Mouse (Mus musculus): ENCODE measurements around the gene Zfp385c.

Gene Zfp385c

DNA sequence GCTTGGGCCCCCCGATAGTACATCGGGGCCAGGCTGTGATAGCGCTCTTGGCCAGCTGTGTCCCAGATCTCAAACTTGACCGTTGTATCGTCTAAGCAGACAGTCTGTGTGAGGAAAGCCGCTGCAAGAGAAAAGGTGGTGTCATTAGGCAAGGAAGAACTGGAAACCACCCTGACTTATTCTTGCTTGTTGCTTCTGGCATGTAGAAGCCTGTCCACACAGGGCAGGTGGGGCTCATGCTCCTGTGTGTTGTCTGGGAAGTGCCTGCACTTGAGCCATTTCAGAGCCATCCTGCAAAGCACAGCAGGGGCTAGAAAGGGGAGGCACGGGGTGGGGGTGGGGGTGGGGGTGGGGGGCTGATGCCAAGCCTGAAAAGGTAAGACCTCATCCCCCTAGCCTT lies 26.2 kb upstream of the Zfp385c start:
- DNase-seq (ENCODE audit: low read depth in 2 of 2, low spot score in 2 of 2): no peak

DNA sequence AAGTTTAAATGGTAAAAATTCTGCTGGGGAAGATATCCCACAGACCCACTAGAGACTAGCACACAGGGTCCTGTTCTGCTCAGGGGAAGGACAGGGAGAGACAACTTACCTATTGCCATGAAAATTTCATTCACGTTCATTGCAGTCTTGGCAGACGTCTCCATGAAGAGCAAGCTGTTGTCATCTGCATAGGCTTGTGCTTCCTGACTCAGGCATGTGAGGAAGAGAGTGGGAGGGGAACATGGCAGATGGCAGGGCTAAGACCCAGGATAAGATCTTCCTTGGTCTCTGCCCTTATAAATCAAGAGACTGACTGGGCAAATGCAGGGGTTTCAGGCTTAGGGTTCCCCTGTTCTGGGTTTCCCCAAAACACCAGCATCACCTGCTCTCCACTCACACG lies 24.4 kb upstream of the Zfp385c start:
- no peak for DNase-seq (ENCODE audit: low read depth in 2 of 2, low spot score in 2 of 2)

DNA sequence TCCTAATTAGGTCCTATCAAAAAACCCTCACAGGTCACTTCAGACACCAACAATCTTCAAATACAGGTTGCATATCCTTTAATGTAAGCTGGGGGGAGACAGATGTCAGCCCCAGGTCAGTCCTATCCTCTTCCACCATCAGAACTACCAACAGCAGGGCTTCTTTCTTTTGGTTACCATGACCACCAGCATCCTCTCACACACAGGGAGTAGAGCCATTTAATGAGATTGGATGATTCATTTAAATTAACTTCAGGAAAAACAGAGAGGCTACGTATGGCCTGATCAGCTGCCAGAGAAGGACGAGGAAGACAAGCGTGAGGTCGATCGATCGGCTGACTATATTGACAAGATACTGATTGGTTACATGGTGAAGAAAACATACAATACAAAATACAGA lies 22.7 kb upstream of the Zfp385c start:
- DNase-seq (ENCODE audit: low read depth in 2 of 2, low spot score in 2 of 2): no peak

DNA sequence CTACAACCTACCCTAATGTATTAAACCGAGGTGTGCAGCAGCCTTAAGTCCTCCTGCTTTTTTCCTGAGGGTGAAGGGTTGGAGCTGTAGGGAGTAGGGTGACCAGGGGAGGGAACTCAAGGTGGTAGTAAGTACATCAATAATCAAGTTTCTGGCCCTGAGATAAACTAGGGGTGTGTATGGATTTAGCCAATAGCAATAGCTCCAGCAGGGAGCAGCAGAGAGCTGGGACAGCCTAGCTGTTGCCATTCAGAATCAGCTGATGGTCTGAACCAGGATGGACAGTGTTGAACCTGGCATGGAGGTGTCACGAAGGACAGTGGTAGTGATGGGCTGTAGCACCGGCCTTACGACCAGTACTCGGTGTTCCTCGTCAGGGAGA lies 22.3 kb upstream of the Zfp385c start:
- peak in 1 of 2 experiments; percentile 58 for DNase-seq (ENCODE audit: low read depth in 2 of 2, low spot score in 2 of 2)

DNA sequence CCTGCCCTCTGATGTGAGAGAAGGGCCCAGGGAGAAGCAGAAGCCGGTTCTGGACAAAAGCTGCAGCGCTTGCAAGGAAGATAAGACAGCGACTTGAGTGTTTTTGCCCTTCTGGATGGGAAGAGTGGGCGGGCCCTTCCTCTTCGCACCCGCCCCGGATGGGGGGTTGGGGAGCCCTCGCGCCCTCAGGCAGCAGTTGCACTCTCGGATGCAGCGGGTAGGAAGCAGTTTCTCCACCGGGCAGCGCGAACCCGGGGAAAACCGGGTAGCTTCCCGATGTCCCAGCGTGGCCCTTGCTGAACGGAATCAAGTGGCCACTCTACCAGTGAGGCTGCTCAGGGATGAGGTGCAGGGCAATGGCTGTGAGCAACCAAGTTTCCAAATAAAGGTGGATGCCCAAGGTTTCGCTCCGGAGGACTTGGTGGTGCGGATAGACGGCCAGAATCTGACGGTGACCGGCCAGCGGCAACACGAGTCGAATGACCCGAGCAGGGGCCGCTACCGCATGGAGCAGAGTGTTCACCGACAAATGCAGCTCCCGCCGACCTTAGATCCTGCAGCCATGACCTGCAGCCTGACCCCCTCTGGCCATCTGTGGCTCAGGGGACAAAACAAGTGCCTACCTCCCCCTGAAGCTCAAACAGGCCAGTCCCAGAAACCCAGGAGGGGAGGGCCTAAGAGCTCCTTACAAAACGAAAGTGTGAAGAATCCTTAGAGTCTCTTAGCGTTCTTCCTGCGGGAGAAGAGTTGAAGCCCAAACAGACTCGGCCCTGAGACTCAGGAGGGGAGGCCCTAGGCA lies 21.7 kb upstream of the Zfp385c start, which contains the start of gene Hspb9:
Gene Hspb9, plus strand, starts transcription at position 116 of the 799 bp plus-strand sequence.
- peak; percentile 51 to 77 for DNase-seq (ENCODE audit: low read depth in 2 of 2, low spot score in 2 of 2)

DNA sequence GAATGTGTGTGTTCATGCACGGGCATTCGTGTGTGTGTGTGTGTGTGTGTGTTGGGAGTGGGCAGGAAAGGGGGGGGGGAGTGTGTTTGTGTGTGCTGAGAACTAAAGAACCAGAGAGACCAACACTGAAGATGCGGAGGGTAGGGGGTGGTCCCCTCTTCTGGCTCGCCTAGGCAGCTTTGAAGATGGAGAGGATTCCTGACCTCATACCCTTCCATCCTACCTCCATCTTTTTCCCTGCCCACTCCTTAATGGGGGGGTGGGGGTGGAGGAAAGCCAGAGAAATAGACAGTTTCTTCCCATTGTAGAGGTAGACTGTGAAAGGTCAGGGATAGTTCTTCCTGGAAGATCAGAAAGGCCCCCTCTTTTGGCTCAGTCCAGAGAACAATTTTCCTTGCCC lies 20.9 kb upstream of the Zfp385c start:
- DNase-seq (ENCODE audit: low read depth in 2 of 2, low spot score in 2 of 2): no peak

DNA sequence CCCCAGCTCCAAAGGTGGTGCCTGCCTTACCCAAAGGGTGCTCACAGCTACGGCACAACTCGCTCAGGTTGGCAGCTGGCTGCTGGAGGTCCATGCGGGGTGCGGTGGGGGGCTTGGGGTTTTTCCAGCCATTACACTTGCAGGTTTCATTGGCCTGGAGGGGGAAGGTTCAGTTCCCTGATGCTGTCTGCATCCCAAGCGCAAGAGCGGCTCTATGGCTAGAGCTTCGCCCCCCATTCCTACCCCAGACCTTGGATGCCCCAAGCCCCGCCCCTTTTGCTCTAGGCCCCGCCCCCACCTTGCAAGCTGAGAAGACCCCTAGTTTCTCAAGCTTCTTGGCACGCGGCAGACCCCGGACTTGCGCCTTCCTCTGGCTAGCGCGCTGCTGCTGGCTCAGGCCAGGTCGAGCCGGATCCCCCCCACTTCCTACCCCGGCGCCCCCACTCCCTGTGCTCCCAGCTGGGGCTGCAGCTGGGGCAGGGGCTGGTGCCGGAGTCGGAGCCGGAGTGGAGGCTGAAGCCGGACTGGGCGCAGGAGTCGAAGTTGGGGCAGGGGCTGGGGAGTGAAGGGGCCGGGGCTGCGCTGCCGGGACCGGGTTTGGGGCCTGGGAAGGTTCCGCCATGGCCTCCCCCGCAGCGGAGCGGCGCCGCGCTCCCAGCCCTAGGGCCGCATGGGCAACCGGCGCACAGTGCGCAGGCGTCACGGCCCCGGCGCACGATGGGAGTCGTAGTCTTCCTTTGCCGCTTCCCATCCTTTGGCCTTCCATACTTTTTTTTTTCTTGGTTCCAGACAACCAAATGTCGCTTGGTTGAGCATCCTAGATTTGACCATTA lies 19.7 kb upstream of the Zfp385c start, which contains the start of gene Kat2a:
Gene Kat2a, minus strand, starts transcription at position 683 of the 833 bp plus-strand sequence.
- no peak for DNase-seq (ENCODE audit: low read depth in 2 of 2, low spot score in 2 of 2)

DNA sequence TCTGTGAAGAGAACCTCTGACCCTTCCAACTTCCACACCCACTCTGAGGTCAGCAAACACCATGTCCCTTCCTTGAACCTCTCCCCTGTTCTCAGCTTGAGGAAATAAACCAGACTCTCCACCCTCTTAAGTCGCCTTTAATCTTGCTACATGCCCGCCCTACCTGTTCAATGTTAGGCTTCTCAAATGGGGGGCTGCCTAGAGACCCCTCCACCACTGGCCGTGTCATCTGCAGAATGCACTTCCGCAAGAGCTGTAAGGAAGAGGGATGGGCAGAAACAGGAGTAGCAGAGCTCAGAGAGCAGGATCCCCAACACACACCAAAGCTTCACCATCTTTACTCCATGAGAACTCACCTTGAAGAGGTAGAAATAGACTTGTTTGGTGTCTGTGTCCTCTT lies 18.7 kb upstream of the Zfp385c start:
- DNase-seq (ENCODE audit: low read depth in 2 of 2, low spot score in 2 of 2): no peak

DNA sequence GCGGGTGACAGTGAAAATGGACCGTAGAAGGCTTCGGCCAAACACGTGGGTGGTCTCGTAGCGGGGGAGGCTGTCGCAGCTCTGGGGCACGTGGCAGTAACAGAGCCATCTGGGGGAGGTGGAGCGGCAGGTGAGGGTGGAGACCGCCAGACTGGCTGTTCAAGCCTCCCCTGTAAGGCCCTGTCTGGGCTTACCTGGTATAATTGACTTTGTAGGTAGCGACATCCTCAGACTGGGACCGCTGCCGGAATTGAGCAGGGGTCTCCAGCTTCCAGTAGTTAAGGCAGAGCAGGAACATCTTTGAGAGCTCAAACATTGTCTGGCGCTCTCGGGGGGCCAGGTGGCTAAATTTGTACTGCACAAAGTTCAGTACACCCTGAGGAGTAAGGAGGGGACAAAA lies 18.3 kb upstream of the Zfp385c start:
- no peak for DNase-seq (ENCODE audit: low read depth in 2 of 2, low spot score in 2 of 2)

DNA sequence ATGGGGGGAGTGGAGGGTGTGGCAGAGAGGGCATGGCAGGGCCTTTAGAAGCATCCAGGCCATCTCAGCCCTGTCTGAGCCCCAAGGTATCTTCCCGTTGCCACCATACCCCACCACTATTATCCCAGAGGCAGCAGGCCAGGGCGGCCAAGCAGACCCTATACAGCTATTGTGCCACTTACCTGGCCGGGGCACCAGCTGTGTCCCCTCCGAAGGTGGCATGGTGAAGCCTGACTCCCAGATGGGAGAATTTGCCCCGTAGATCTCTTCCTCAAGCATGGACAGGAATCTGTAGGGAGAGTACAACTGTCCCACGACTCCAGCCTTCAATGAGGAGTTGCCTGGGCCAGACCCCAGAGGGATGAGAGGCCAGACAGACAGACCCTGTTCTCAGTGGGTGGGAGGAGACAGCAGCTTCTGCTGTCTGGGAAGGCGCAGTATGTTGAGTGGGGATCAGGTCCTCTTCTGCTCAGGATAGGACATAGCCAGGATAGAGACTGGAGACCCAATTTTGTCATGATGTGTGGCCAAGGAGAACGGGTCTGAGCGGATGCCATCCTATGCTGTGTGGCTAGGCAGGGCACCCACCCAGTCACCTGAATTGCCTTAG lies 17.1 kb upstream of the Zfp385c start:
- no peak for DNase-seq (ENCODE audit: low read depth in 2 of 2, low spot score in 2 of 2)

DNA sequence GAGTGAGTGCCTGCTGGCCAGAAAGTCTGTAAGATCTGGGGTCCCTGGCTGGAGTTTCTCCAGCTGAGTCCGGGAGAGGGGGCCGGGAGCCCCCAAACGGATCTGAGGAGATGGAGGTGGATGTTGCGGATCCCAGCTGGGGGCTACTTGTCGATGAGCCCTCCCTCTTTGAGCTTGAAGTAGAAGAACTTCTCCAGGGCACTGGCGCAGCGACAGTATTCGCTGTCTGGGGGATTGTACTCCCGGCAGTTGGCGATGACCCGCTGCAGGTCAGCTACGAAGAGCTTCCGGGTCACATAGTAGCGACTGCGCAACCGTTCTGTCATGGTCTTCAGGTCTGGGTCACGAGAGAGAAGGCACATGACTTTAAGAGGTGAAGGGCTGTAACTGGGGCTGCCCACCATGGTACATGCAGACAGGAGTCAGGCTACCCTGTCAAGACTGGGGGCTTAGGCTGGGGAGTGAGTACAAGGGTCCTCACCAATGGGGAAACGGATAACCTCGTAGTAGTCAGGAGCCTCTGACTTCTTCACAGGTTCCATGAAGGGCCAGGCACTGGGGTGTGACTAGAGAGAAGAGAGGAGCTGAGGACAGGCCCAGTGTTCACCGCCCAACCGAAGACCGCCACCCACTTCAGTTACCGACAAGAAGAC lies 13.0 kb upstream of the Zfp385c start:
- DNase-seq (ENCODE audit: low read depth in 2 of 2, low spot score in 2 of 2): no peak

DNA sequence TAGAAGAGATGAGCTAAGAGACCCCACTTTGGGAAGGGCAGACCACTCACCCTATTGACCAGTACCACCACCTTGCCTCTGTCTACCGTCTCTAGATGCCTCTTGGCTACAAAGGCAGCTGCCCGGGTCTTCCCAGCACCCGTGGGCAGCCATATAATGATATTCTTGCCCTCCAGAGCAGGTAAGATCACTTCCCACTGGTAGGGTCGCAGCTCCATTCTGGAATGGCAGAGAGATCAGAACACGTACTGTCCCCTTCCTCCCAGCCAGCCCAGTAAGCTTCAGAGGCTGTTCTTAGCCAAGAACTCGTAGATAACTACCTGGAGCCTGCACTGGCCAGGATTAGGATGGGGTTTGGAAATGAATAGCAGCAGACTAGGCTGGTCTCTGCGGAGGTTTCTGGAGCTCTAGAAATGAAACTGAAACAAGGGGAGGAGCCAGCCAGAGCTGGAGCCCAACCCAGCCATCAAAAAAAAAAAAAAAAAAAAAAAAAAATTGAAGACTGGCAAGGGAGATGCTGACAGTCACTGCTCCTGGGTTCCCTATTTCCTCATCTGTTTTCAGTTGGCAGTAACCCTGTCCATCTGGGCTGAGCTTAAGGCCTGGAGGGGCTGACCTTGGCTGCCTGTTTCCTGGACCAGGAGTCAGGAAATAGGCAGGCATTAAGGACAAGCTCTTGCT lies 11.7 kb upstream of the Zfp385c start, which contains the start of gene Dhx58:
Gene Dhx58, minus strand, starts transcription at position 421 of the 681 bp plus-strand sequence.
- DNase-seq (ENCODE audit: low read depth in 2 of 2, low spot score in 2 of 2): no peak

DNA sequence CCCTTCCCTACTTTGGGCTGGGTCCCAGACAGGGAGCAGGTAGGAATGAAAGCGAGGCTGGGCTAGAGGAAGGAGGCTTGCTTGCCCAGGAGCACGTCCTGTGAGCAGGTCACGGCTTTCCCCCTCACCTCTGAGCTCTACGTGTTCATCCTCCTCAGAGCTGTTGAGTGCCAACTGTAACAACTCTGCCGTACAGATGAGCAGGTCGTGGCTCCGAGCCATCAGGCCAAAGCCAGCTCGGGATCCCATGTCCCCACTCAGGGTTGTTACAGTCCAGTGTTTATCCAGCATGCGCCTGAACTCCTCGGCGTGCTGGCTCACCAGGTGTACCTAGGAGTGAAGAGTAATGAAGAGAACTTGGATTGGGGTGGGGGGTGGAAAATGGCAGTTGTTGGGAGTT lies 11.1 kb upstream of the Zfp385c start:
- no peak for DNase-seq (ENCODE audit: low read depth in 2 of 2, low spot score in 2 of 2)

DNA sequence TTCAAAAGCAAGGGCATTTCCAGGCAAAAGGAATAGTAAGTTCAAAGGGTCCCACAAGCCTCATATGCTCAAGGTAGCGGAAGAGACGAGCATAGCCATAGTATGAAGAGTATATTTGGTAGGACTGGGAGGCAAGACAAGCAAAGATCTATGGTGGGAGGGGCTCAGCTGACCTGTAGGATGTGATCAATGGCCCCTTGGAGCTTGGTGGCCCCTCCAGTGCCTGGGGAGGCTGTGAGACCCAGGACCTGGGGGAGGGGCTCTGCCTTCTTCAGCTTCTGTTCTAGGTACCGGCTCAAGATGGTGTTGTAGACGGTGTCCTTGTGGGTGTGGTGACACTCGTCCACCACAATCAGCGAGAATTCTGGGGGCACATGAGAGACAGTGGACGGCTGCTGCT lies 10.7 kb upstream of the Zfp385c start:
- DNase-seq (ENCODE audit: low read depth in 2 of 2, low spot score in 2 of 2): no peak

DNA sequence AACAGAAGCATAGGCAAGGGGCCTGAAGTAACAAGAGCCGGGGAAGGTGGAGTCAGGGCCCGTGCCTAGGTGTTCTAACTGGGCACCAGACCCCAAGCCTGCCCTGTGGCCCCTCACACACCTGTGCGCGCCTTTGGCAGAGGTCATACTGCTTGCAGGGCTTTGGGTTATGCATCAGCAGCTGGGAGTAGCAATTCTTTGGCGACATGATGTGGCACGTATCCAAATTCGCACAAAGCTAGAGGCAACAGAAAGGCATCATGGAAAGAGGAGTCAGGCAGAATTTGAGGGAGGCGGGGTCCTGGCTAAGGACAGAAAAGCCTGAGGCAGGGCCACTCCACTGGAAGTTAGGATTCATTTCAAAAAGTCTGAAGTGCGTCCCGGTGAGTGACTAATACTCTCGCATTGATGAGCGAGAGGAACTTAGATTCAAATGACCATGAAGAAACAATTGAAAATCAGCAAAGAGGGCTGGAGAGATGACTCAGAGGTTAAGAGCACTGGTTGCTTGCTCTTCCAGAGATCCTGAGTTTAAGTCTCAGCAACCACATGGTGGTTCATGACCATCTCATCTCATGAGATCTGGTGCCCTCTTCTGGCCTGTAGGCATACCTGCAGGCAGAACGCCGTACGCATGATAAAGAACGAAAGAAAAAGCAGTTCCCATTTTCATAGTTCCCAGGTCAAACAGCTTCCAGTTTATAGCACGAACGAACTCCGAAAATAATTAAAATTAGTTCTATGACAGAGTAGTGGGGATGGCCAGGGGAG lies 10.0 kb upstream of the Zfp385c start:
- peak; percentile 41 to 70 for DNase-seq (ENCODE audit: low read depth in 2 of 2, low spot score in 2 of 2)

DNA sequence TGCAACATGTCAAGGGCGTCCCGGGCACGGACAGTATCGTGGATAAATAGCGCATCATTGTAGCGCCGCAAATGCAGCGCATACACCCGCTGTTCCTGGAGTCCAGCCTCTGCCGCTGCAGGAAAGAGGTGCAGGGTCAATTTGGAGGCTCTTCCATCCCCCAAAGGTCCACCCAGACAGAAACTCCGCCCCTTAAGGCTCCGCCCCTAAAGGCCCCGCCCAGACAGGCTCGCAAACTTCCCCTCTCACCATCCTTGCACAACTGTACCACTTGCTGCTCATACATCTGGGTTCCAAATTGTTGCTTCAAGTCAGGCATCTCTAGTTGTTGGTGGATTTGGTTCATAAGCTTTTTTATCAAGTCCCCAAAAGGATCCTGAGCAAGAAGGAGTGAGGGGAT lies 9.0 kb upstream of the Zfp385c start:
- DNase-seq (ENCODE audit: low read depth in 2 of 2, low spot score in 2 of 2): no peak

DNA sequence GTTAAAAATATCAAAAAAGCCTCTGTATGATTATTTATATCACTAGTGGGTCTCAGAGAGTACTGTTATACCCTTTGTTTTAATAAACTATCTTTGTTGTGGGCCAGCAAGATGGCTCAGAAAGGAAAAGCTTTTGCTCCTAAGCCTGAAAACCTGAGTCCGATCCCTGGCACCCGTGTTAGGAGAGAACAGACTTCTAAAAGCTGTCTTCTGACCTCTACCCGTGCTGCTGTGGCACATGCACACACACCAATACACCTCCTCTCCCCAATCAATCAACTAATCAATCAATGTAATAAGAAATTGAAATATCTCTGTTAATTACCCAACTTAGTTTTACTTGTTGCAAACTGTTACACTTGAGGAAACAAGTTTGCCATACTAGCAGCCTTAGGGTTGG lies 8.5 kb upstream of the Zfp385c start:
- no peak for DNase-seq (ENCODE audit: low read depth in 2 of 2, low spot score in 2 of 2)

DNA sequence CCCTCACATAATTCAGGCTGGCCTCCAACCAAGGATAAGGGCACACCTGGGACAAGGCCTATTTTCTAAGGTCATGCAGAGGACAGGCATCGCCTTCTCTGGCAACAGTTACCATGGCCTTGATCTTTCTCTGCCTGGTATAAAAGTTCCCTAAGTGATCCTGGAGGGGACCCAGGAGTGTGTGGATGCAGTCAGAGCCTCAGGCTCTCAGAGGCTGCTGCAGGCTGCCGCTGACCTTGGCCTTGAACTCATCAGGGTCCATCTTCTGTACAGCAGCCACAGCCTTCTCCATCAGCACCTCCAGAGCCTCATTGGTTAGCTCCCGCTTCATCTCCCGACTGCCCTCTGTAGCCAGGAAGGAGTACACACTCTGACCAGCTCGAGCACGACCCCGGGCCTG lies 5.7 kb upstream of the Zfp385c start:
- no peak for DNase-seq (ENCODE audit: low read depth in 2 of 2, low spot score in 2 of 2)

DNA sequence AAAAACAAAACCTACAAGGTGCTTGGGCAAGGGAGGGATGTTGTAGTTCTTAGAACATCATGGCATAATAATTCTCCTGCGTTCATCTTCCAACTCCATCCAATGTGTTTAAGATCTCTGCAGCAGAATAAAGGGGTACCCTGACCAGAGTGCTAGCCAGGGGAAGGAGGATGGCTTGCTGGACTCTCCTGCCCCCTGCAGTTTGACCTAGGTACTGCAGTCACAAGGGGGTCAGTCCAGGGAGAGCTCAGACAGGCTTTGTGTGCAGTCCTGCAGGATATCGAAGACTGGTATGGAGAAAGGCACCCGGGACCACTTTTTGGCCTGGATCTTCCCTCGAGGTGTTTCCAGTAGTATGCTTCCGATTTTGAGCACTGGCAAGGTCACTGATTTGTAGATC lies 2.7 kb upstream of the Zfp385c start:
- DNase-seq (ENCODE audit: low read depth in 2 of 2, low spot score in 2 of 2): peak; percentile 72 to 77

DNA sequence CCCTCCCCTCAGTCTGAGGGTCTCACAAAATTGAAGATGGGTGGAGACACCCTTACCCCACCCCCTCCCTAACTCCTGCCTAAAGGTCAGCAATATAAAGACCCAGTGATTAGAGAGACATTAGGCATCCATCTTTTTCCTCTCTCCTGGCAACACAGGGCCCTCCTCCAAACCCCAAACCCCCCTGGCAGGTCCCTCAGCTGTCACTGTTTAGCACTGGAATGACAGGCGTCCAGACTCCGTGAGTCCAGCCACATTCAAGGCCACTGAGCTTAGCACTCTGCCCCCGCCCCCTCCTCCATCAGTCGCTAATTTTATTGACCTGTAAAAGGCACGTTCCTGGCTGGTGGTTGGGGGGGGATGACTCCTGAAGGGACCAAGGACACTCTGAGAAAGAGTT lies 899 bp upstream of the Zfp385c start:
- DNase-seq (ENCODE audit: low read depth in 2 of 2, low spot score in 2 of 2): no peak

Measured in CD8-positive naive resting alpha-beta T cell, adult 2 months (primary cell).